Mouse (Mus musculus): ENCODE measurements at regions not wholly inside any gene's neighbourhood (a gene's known extent, or its start where the extent isn't known, plus 50 kb on each side); places are given as distances from the start of the nearest gene placed in this dataset.

DNA sequence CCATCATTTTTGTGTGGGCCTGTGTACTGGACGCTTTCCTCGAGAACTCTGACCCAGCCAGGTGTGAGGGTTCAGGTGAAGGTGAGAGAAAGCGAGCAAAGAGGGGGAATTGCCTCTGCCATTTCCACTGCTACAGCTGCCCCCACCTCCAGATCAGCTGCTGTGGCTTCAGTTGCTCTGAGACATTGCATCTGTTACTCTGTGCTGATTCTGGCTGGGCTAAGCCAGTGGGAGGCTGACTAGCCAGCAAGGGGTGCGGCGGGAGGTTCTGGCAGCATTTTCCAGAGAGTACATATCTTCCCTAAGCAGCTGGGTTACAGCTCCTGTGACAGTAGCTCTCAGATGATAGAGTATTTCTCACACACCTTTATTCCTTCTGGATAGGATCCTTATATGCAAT lies 712.7 kb upstream of the Cdh18 start:
- Histone ChIP-seq H3K27me3 (no peaks in the 10 kb centered on the region), H3K4me3 (no peak overlapping the region), H3K36me3 (no peaks in the 10 kb centered on the region), H3K27ac (replicated peaks) (no peak overlapping the region), H3K9me3 (no peaks in the 10 kb centered on the region), H3K9ac (replicated peaks) (no peak overlapping the region), H3K4me1 (no peaks in the 10 kb centered on the region), H3K4me2 (replicated peaks) (no peak overlapping the region)
- 83% methylated on average over 5 of the region's 5 CpGs for WGBS
- ATAC-seq (ENCODE audit: low FRiP score, low read depth) = no peak

DNA sequence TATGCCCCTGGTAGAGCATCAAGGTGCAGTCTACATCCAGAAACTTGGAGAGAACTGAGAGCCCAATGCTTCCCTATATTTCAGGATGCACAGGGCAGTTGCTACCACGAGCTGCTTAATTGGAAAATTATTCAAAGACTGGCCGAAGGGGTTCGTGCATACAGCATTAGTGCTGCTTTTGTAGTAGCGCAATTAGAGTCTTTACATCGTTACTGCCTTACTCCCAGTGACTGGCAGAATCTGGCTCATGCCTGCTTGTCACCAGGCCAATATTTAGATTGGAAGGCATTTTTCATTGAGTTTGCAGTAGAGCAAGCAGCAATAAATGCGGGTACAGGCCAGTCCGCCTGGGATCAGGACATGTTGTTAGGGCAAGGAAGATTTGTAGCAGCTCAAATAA lies 690.3 kb upstream of the Cdh18 start:
- H3K36me3 ChIP-seq = no peaks in the 10 kb centered on the region

DNA sequence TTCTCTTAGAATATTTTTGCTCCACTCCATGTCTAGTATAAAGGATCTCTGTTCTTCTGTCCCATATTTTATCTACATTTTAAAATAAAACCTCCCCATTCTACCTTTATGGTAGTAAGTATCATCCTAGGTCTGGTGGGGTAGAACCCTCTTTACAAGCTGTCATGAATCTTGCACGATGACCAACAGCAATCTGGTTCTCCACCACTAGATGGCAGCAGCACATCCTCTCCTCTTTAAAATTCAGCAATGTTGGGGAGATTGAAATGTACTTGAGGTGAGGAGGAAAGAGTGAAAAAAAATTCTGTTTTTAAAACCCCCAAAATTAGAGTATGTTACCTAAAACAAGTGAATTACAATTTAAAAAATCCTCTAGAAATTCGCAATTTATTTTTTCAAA lies 663.6 kb upstream of the Cdh18 start:
- no peak overlapping the region for H3K4me2 ChIP-seq (replicated peaks)
- no peak overlapping the region for H3K9ac ChIP-seq (replicated peaks)
- H3K27me3 ChIP-seq = no peaks in the 10 kb centered on the region
- no peak overlapping the region for H3K27ac ChIP-seq (replicated peaks)
- H3K9me3 ChIP-seq = no peaks in the 10 kb centered on the region
- H3K4me3 ChIP-seq = no peak overlapping the region
- no peaks in the 10 kb centered on the region for H3K36me3 ChIP-seq
- no peaks in the 10 kb centered on the region for H3K4me1 ChIP-seq
- 27% methylated on average over 2 of the region's 2 CpGs for WGBS
- peak; percentile 78 for ATAC-seq (ENCODE audit: low FRiP score, low read depth)

More for the DNA sequence above, 690.3 kb upstream of the Cdh18 start:
- Histone ChIP-seq H3K27me3 (no peaks in the 10 kb centered on the region), H3K4me2 (replicated peaks) (no peak overlapping the region), H3K4me1 (no peaks in the 10 kb centered on the region), H3K9me3 (0 out of 2 replicates have a peak, but pooled peaks cover 6% of the 10 kb centered on the region), H3K9ac (replicated peaks) (no peak overlapping the region), H3K4me3 (no peak overlapping the region), H3K27ac (replicated peaks) (no peak overlapping the region)
- WGBS = 86% methylated on average over 7 of the region's 7 CpGs
- no peak for ATAC-seq (ENCODE audit: low FRiP score, low read depth)
